Mouse (Mus musculus): Measurements from ENCODE around the gene Cope. TPM values are rescaled to one million over a fixed set of nuclear protein-coding genes. Genes with fewer than 3 reads are reported as not detected.

The Cope gene
- polyA plus RNA-seq, 1 experiment, result 264 TPM

DNA sequence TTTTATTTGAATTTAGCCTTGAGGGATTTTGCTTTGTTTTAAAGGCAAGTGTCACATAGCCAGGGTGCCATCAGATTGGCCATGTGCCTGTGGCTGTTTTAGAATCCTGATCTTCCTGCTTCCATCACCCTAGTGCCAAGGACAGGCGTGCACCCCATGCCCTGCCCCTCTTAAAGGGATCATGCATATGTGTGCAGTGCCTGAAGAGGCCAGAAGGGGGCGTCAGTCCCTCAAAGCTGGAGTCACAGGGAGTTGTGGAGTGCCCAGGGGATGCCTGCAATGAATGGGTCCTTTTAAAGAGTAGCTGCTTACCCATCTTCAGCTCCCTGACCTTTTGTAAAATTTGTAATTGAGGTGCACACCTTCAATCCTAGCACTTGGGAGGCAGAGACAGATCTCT, 7.0 kb downstream of the Cope start:
- DNase-seq (ENCODE audit: low spot score), result no peak

DNA sequence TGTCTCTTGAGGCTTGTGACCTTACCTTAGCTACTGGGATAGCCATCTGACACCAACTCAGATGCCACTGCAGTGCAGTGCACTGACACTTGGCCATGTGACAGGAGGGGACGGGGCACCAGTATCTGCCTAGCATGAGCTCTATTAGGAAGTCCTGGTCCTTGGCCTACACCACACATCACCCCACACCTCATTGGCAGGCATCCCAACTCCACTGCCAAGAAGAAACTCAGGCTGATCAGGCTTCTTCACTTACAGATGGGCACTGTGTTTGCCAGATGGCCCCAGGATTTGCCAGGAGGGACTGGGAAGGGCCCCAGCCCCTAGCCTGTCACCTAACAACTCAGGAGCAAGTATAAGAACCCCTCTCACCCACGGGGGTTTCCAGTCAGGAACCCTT, 11.1 kb downstream of the Cope start:
- DNase-seq (ENCODE audit: low spot score), result no peak

DNA sequence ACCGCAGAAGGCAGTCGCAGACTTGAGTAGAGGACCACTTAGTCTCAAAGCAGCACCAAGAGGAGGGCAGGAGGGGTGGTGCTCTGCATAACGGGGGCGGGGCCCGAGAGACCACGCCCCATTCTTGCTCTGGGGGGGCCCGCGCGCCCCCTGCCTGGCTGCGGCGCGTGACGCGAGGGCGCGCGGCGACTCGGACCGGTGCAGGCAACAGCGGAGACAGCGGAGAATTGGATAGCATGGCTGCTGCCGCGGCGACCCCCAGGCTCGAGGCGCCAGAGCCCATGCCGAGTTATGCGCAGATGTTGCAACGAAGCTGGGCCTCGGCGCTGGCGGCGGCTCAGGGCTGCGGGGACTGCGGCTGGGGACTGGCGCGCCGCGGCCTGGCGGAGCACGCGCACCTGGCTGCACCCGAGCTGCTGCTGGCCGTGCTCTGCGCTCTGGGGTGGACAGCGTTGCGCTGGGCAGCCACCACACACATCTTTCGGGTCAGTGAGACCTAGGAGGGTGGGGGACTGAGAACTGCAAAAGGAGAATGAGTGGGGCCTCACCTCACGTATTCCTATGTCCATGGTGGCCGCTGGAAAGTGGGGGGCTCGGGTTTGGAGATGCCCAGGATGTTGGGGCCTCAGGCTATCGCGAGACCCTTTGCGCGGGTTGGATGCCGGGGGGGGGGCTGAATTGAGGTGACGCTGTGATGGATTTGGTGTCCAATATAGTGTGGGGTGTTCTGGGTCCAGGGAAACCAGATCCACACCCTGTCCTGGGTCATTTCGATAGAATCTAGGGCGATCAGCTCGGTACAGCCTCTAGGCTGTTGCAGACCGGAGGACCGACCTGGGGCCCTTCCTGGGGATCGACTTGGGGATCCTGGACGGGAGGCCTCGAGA, 13.5 kb downstream of the Cope start, which contains the start of gene Cers1:
Gene Cers1 (plus strand): TSS at position 152 of the 887 bp plus-strand sequence.
- no peak for DNase-seq (ENCODE audit: low spot score)

DNA sequence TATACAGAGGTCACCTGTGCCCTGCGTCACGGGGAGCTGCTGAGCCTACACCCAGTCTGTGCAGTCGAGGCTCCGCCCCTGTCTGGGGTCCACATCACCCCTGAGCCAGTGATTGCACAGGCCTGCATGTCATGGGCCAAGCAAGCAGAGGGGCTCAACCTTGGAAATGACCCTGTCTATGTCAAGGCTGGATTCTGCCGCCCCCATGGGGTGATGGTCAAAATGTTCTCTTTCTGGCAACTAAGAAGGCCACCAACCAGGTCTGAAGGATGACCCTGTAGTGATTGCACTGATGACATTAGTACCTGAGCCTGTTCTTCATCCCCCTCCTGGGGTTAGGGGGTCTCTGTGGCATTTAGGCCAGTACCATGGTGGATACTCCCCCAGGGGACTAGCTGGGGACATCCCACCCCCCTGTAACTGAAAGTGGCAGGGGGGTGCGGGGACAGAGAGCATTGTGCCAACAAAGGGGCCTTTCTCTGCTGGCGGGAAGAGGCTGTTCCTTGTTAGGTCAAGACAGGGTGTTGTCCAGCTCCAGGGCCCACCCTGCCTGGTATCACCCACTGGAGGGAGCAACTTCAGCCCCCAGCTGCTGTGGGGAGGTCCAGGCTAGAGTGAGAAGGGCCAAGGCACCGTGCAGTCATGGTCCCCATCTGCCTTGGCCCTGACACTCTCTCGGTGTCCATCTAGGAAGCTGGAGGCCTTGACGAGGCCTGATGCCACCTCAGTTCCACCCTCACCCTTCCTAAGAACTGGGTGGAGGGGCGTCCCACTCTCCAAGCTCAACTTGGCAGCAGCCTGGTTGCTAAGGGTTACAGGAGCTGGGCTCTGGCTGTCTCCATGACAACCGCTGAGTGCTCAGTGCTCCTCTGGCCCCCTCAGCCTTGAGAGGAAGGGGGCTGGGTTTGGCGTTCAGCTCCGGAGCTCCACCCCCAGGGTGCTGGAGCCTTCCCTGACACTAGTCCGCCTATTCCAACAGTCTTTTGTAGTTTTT, 14.5 kb downstream of the Cope start:
- DNase-seq (ENCODE audit: low spot score), result no peak

DNA sequence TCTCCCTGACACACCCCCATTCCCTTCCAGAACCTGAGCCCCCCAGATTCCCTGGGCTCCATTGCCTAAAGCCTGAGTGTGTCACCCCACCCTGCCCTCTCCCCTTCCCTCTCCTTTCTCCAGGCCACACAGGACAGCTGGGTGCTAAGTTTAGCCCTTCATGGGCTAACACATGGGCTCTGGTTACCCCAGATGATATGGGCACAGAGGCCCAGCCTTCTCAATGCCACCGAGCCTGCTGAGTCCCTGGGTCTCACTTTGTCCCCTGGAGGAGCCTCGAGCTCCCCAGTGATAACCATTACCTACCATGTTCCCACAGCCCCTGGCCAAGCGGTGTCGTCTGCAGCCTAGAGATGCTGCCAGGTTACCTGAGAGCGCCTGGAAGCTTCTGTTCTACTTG, 15.6 kb downstream of the Cope start:
- DNase-seq (ENCODE audit: low spot score), result no peak

DNA sequence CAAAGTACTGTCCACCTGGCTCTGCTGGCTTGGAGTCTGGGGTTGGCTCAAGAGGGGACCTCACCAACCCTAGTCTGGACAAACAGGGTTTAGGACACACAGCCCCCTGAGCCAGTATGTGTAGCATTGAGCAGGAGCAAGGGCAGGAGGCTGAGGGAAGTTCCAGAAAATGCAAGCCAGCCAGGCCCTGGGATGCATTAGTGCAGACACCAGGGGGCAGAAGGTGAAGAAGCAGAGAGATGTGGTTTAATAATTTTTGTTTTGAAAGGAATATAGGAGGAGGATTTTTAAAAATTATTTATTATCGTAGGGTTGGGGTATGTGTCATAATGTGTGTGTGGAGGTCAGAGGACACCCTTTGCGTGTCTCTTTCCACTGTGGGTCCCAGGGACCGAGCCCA, 21.4 kb downstream of the Cope start:
- no peak for DNase-seq (ENCODE audit: low spot score)

DNA sequence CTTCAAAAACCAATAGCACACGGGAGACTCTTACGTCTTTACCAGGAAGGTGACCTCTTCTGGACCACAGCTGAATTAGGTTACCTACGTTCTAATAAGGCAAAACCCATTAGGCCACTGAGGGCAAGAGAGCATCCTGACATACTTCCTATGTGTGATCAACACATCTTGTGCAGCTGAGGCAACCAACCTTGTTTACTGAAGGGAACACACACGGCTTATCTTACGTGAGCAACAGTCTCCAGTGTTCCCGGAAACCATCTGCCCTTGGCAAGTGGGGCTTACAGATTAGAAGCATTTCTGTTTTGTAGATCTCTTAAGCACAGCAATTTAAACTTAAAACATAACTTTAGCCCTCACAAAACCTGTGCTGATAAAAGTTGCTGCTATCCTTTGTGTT, 25.2 kb downstream of the Cope start:
- no peak for DNase-seq (ENCODE audit: low spot score)

DNA sequence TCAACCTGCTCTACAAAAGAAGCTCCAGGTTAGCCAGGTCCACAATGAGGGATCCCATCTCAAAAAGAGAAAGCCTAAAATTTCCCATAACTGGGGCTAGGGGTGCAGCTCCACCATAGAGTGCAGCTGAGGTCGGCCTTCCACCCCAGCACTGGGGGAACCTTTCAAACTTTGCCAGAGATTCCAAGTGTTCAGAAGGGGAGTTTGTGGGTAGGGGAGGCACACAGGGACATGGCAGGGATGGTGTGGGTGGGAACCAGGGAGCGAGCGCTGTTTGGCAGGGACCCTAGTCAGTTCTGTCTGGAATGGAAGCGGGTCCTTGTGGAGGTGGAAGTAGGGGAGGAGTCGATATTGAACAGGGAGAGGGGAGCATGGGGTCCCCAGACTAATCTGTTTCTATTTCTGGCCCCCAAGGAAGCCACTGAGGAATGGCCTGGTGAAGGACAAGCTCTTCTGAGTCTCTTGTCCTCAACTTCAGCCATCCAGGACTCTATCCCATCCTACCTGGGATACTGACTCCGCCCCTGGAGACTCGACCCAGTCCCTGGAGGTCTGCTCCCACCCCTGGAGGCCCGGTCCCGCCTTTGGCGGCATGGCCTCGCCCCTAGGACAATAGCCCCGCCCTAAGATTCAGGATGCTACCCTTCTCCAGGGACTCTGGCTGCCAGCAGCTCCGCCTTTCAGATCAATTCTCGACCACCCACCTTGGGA, 27.0 kb downstream of the Cope start, which contains the start of gene Gdf1:
Gene Gdf1 (plus strand): TSS at position 694 of the 711 bp plus-strand sequence.
- DNase-seq (ENCODE audit: low spot score), result no peak

DNA sequence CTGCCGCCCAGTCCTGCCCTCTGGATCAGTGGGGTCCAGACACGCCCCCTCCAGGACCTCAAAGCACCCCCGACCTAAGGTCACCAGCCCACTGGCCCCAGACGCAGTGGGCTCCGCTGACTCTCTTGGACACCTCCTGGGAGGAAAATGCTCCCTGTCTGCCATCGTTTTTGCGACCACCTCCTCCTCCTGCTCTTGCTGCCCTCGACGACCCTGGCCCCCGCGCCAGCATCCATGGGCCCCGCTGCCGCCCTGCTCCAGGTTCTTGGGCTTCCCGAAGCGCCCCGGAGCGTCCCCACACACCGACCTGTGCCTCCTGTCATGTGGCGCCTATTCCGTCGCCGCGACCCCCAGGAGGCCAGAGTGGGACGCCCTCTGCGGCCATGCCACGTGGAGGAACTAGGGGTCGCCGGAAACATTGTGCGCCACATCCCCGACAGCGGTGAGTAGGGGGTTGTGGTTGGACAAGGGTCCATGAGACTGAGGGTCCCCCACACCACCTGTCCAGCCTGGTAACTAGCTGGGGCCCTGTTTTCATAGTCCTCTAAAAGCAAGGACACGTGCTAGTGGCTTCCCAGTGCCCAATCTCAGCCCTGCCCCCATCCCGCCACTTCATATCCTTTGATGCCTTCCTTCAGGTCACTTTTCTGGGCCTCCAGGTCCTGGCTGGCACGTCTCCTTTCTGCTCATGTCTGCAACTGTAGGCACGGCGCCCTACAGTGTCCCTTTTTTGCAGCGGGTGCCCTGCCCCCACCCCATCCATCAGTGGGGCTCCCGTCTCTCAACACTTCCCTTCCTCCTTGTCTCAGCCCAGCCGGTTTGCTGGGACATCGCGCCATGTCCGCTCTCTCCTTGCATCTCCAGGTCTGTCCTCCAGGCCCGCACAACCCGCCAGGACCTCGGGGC, 27.8 kb downstream of the Cope start:
- DNase-seq (ENCODE audit: low spot score), result no peak

DNA sequence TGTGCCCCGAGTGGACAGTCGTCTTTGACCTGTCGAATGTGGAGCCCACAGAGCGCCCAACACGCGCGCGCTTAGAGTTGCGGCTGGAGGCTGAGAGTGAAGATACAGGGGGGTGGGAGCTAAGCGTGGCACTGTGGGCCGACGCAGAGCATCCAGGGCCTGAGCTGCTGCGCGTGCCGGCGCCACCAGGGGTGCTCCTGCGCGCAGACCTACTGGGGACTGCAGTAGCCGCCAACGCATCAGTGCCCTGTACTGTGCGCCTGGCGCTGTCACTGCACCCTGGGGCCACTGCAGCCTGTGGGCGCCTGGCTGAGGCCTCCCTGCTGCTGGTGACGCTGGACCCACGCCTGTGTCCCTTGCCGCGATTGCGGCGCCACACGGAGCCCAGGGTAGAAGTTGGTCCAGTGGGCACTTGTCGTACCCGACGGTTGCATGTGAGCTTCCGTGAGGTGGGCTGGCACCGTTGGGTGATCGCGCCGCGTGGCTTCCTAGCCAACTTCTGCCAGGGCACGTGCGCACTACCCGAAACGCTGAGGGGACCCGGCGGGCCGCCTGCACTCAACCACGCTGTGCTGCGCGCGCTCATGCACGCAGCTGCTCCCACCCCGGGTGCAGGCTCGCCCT, 28.5 kb downstream of the Cope start:
- DNase-seq (ENCODE audit: low spot score), result no peak

DNA sequence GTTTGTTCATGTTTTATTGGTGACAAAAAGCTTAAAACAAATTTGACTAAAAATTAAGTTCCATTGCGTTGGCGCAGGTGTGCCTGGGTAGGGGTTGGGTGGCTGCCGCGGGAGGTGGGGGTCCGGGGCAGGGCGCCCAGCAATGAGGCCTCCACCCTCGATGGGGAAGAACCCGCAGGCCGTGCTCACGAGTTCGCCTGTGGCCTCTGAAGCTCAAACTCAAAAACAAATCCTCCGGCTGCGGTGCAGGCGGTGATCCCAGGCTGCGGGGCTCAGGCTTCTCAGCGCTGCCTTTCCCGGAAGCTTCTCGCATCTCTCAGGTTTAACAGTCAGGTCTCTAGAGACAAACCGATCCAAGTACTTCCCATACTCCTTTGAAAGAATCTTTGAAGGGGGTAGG, 29.2 kb downstream of the Cope start:
- DNase-seq (ENCODE audit: low spot score), result no peak

DNA sequence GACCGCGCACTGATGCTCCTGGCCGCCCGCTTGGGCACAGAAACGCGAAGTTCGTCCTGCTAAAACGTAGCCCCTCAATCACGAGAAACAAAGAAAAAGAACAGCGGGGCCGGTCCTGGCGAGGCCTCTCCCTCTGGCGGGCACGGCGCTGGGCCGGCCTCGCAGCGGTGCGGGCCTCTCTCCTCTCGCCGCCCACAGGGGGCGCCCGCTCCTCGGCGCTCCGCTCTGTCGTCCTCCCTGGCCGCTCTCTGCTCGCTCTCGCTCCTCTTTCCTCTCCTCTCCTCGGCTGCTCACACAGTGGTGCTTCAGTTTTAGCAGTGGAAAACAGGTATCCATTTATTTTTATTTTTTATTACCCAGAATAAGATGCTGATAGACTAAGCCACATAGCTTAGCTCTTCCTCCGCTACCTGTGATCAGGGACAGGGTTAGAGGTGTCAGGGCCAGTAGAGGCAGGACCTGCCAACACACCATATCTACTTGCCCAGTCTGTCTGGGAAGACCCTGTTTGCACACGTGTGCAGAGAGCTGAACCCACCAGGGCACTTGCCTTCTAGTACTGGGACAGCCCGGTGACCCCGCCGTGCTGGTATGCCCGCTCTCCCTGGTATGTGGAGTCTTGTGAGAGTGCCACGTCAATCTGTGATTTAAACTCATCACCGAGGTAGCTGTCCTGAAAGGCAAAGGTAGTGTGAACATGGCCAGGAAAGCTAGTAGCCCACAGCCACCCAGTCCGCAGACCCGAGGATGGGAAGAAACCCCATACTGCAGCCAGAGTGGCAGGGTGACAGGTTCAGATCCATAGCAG, 30.0 kb downstream of the Cope start:
- no peak for DNase-seq (ENCODE audit: low spot score)

DNA sequence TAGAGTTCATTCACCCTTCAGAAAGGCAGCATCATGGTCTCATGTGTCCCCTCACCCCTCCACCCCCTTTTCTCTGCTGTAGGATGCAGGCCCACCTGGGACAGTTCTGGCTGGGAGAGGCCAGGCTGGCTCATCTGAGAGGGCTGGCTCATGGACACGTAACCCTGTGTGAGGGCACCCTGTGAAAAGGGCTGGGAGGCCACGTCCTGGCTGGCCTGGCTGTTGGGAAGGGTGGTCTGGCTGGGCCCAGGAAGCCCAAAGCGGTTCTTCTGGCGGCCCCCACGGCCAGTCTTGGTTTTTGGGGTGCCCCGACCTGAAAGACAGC, 30.5 kb downstream of the Cope start:
- DNase-seq (ENCODE audit: low spot score), result no peak

DNA sequence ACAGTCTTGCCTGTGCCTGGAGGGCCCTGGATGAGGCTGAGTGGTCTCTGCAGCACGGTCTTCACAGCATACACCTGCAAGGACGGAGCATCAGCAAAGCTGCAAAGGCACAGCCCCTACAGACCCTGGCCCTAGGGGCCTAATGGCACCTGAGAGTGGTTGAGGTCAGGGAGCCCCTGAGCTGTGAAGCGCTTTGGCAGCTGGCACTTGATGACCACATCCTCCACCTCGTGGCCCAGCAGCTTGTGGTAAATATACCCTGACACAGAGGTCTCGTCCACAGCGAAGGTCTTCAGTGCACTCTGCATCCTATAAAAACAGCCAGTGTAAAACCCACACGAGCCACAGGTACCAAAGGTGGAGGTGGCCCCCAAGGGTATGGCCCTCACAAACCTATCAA, 36.6 kb downstream of the Cope start:
- DNase-seq (ENCODE audit: low spot score), result no peak

DNA sequence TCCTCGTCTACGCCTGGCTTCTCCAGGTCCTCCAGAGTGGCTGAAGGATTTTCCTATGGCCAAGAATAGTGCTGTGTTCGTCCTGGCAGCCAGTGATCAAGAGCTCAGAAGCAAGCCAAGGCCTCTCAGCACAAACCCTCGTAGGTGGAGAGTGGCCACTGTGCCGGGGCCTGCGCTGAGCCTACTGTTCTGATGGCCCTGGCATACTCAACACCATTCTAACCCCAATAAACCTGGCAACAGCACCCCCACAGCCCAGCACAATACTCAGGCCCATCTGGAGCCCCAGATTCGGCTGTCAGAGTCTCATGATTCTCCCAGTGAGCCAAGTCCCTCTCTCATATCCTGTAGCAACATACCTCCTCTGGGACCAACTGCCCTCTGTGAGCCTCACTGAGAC, 38.3 kb downstream of the Cope start:
- no peak for DNase-seq (ENCODE audit: low spot score)

DNA sequence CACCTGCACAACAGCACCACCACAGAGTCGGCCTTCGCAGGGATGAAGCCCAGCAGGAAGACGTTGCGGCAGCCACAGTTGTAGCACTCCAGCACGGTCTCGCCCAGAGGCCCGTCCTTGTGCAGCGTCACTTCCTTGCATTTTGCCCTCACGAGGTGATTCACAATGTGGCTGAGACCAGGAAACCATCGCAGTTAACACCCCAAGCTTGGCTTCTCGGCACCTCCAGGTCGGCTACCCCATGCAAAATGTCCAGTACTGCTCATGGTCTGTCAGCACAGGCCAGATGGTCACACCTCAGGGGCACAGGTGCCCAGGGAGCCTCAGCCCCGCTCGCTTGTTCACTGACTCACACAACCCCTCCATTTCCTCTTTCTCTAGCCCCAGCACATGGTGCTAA, 39.7 kb downstream of the Cope start:
- no peak for DNase-seq (ENCODE audit: low spot score)

DNA sequence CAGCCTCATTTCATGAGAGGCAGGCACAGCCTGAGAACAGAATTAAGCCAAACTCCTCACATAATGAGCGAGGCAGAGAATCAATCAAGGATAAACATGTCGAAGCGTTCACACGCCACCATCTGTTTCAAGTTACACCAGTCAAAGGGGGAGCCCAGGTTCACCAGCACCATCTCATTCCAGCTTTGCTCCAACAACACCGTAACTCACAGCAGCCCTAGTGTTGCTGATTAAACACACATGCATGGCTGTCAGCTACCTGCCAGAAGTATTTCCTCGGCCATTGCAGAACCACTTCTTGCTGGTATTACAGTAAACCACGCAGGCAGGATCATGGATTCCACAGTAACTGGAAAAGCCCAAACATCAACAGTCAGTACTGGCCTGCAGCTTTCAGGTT, 40.8 kb downstream of the Cope start:
- DNase-seq (ENCODE audit: low spot score), result no peak

DNA sequence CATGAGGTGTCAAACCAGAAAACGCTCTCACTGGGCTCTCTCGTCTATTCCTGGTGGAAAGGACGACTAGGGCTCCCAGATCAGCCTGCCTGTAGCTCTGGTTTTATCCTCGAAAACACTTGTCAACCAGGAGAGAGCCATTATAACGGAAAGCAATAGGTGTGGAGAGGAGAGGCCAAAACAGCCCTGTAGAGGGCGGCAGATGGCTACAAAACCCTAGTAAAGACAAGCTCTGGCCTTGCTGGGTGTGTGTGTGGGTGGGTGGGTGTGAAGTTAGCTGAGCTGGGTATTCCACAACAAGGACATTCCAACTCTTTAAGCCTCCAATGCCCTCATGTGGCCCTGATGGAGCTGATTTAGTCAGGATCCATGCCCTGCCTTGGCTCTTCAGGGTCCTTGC, 41.4 kb downstream of the Cope start:
- no peak for DNase-seq (ENCODE audit: low spot score)

DNA sequence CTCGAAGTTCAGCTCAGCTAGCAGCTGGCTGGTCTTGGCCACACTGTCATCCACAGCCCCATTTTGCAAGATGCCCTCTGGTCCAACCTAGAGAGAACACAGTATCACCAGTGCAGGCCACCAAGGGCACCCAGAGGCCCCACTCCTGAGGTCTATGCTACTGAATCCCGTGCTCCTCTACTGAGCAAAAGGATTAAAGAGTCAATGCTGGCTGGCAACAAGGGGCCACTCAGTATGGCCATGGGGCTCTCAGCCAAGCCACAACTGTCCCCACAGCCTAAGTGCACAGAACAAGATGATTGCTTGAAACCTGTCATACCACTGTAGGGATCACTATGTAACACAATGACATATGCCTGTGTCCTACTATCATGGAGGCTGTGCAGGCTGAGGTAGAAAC, 42.0 kb downstream of the Cope start:
- DNase-seq (ENCODE audit: low spot score), result no peak

DNA sequence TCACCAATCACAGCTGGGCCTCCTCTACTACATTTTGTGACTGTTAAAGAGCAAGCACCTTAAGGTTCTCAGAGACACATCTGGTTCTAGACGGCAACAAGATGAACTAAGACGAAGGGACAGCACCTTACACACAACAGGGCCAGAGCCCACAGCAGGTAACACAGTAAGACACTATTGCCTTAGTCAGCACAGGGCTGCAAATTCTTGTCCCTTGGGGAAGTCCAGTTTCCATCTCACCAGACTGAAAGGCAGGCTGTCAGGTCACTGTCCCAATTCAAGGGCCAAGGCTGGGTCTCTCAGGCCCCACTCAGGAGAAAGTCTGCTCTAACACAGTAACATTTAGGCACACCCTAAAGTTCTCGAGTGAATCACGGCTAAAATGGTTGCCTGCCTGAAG, 45.1 kb downstream of the Cope start:
- DNase-seq (ENCODE audit: low spot score), result no peak

Measured in urinary bladder, adult 2 months (tissue).